8 mouse cellular contexts compared by ENCODE assay signal in genomic region chr17:46483561-46484001, GRCm38 (mm10). TPM values are rescaled to one million over a fixed set of nuclear protein-coding genes. Genes with fewer than 3 reads are reported as not detected.
DNase-seq lines count a peak whose midpoint lies in the region; ATAC-seq and TF ChIP-seq lines count a peak whose summit lies in the region.

No protein-coding gene starts in this region.

- peak overlapping the region; percentile 54 for H3K4me2 ChIP-seq in forebrain, embryonic 11.5 days (ENCODE audit: low read depth, low read length, severe bottlenecking)

- peak; percentile 61 for ATAC-seq in forebrain, embryonic 11.5 days (replicated peaks; ENCODE audit: low FRiP score)
- no peak for ATAC-seq in megakaryocyte-erythroid progenitor cell, adult 5-6 weeks (replicated peaks; ENCODE audit: low FRiP score, low TSS enrichment, poor library complexity, severe bottlenecking)

- TF ChIP-seq POLR2A in bone marrow macrophage, adult 2 months (IDR thresholded peaks at IDR 0.05; ENCODE audit: borderline replicate concordance, low read depth, low read length): no peak

- no peak for TF ChIP-seq CTCF in bone marrow macrophage, adult 2 months (IDR thresholded peaks at IDR 0.05; ENCODE audit: low read depth, low read length)

- WGBS in forebrain, embryonic 11.5 days: 1% methylated on average over 16 of the region's 16 CpGs

- peak; percentile 22 to 38 for DNase-seq in heart, adult 18-20 months
- no peak for DNase-seq in heart, postnatal 25 days (ENCODE audit: low spot score)
- peak; percentile 73 for DNase-seq in forebrain, embryonic 11.5 days (ENCODE audit: low spot score)
- peak; percentile 77 for DNase-seq in kidney, adult 11 months
- peak; percentile 46 for DNase-seq in left cerebral cortex, postnatal 4 days
- DNase-seq in neural tube, embryonic 10.5 days (ENCODE audit: extremely low spot score, low spot score): peak; percentile 45

- intact Hi-C loops in heart, postnatal 25 days (cut with DNase I): no loop called here
- intact Hi-C loops in left cerebral cortex, postnatal 4 days (cut with DNase I): no loop called here

- peak overlapping the region; percentile 48 for H3K9ac ChIP-seq in forebrain, embryonic 11.5 days (ENCODE audit: low read length)

- H3K4me1 ChIP-seq in bone marrow macrophage, adult 2 months (ENCODE audit: control insufficient read depth, insufficient read depth, low read length): peaks cover 3% of the 10 kb centered on the region; the same call in 1 of the 2 replicates
- peaks cover 10% of the 10 kb centered on the region for H3K4me1 ChIP-seq in forebrain, embryonic 11.5 days (replicated peaks; ENCODE audit: control insufficient read depth, insufficient read depth, low read length)

- H3K9me3 ChIP-seq in forebrain, embryonic 11.5 days (ENCODE audit: control insufficient read depth, low read length): no peaks in the 10 kb centered on the region

- no peaks in the 10 kb centered on the region for H3K36me3 ChIP-seq in forebrain, embryonic 11.5 days (ENCODE audit: control insufficient read depth, insufficient read depth, low read length)

- H3K27me3 ChIP-seq in forebrain, embryonic 11.5 days (ENCODE audit: control insufficient read depth, insufficient read depth, low read length): peaks cover 17% of the 10 kb centered on the region

- H3K27ac ChIP-seq in bone marrow macrophage, adult 2 months (ENCODE audit: insufficient read depth, low read depth, low read length): no peak overlapping the region
- no peak overlapping the region for H3K27ac ChIP-seq in forebrain, embryonic 11.5 days (ENCODE audit: low read depth, low read length)

- peak overlapping the region; percentile 49 for H3K4me3 ChIP-seq in bone marrow macrophage, adult 2 months (ENCODE audit: insufficient read depth, low read length)
- H3K4me3 ChIP-seq in forebrain, embryonic 11.5 days (ENCODE audit: low read depth, low read length): peak overlapping the region; percentile 24

RNA-seq across cellular contexts. Expression of gene Ttbk1, which starts 3.9 kb away (rescaled TPM):
- under 1 TPM; 0.20 to 0.28 TPM for total RNA-seq in heart, adult 18-20 months (2021)
- under 1 TPM; 0.20 to 0.34 TPM for total RNA-seq in heart, postnatal 25 days (2021)
- polyA plus RNA-seq in bone marrow macrophage, adult 2 months (2012; ENCODE audit: insufficient read depth, insufficient read length, missing spikeins): not detected in 2 replicates
- 3.5 TPM in 2 replicates for polyA plus RNA-seq in forebrain, embryonic 11.5 days (2014; fragmentation: Nextera tagmentation; extraction: Ambion mirVana)
- 10 to 100 TPM; 86.7 to 88.6 TPM for total RNA-seq in left cerebral cortex, postnatal 4 days (2021)
- total RNA-seq in megakaryocyte-erythroid progenitor cell, adult 5-6 weeks (2014; fragmentation: Nextera tagmentation): 0.10 TPM in 1 of 2 replicates, not detected in the other
- 0.14 TPM in 1 of 2 replicates, not detected in the other for total RNA-seq in megakaryocyte-erythroid progenitor cell, adult 5-6 weeks (2017)

RNA-seq across cellular contexts. Expression of gene Dnph1, which starts 12.9 kb away (rescaled TPM):
- 1 to 10 TPM; 1.2 to 1.5 TPM for total RNA-seq in heart, adult 18-20 months (2021)
- total RNA-seq in heart, postnatal 25 days (2021): 1 to 10 TPM; 1.1 to 2.4 TPM
- 5.7 and 9.0 TPM in 2 replicates for polyA plus RNA-seq in bone marrow macrophage, adult 2 months (2012; ENCODE audit: insufficient read depth, insufficient read length, missing spikeins)
- 87.6 and 89.0 TPM in 2 replicates for polyA plus RNA-seq in forebrain, embryonic 11.5 days (2014; fragmentation: Nextera tagmentation; extraction: Ambion mirVana)
- 1 to 10 TPM; 6.0 to 7.1 TPM for total RNA-seq in left cerebral cortex, postnatal 4 days (2021)
- 49.4 and 60.5 TPM in 2 replicates for total RNA-seq in megakaryocyte-erythroid progenitor cell, adult 5-6 weeks (2014; fragmentation: Nextera tagmentation)
- total RNA-seq in megakaryocyte-erythroid progenitor cell, adult 5-6 weeks (2017): 15.6 and 27.7 TPM in 2 replicates

RNA-seq across cellular contexts. Expression of gene Slc22a7, which starts 45.3 kb away (rescaled TPM):
- total RNA-seq in heart, adult 18-20 months (2021): not detected
- total RNA-seq in heart, postnatal 25 days (2021): not detected
- polyA plus RNA-seq in bone marrow macrophage, adult 2 months (2012; ENCODE audit: insufficient read depth, insufficient read length, missing spikeins): not detected in 2 replicates
- not detected in 2 replicates for polyA plus RNA-seq in forebrain, embryonic 11.5 days (2014; fragmentation: Nextera tagmentation; extraction: Ambion mirVana)
- total RNA-seq in left cerebral cortex, postnatal 4 days (2021): under 1 TPM; 0.28 to 0.62 TPM
- not detected in 2 replicates for total RNA-seq in megakaryocyte-erythroid progenitor cell, adult 5-6 weeks (2014; fragmentation: Nextera tagmentation)
- not detected in 2 replicates for total RNA-seq in megakaryocyte-erythroid progenitor cell, adult 5-6 weeks (2017)

RNA-seq across cellular contexts. Expression of gene Crip3, which starts 54.9 kb away (rescaled TPM):
- 1 to 10 TPM in 1 of 2 experiments, under 1 TPM in 1; 0.82 to 1.2 TPM for total RNA-seq in heart, adult 18-20 months (2021)
- total RNA-seq in heart, postnatal 25 days (2021): under 1 TPM in 1 of 2 experiments, not detected in 1; 0.62 TPM
- not detected in 2 replicates for polyA plus RNA-seq in bone marrow macrophage, adult 2 months (2012; ENCODE audit: insufficient read depth, insufficient read length, missing spikeins)
- polyA plus RNA-seq in forebrain, embryonic 11.5 days (2014; fragmentation: Nextera tagmentation; extraction: Ambion mirVana): 0.28 and 0.52 TPM in 2 replicates
- total RNA-seq in left cerebral cortex, postnatal 4 days (2021): 1 to 10 TPM; 2.6 to 4.7 TPM
- not detected in 2 replicates for total RNA-seq in megakaryocyte-erythroid progenitor cell, adult 5-6 weeks (2014; fragmentation: Nextera tagmentation)
- total RNA-seq in megakaryocyte-erythroid progenitor cell, adult 5-6 weeks (2017): not detected in 2 replicates

Comparison
In these comparisons a context has a peak if more than half of its experiments do, and no peak if none do; other contexts are left out.
1. RNA of gene Ttbk1, which starts 3.9 kb away (total RNA-seq): 86.7 to 88.6 TPM in left cerebral cortex, postnatal 4 days; 0.20 to 0.34 TPM in heart, postnatal 25 days, 0.20 to 0.28 TPM in heart, adult 18-20 months and 0.10 to 0.14 TPM in megakaryocyte-erythroid progenitor cell, adult 5-6 weeks; every median in the first group is over 10 times any median in the second.